ENCODE assay signal across 19 mouse cellular contexts in the genomic region with DNA sequence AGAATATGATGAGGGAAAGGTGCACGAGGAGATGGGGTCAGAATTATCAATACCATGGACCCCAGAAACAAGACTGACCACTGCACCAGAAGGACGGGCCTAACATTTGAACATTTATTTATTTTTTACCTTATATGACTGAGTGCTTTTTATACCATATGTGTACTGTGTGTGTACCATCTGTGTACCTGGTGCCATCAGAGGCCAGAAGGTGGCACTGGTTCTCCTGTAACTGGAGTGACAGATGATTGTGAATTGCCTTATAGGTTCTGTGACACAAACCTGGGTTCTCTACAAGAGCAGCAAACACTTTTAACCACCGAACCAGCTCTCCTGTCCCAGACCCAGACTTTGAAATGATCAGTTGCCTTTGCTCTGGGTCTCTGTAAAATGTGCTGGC. TPM values are rescaled to one million over a fixed set of nuclear protein-coding genes. Genes with fewer than 3 reads are reported as not detected.
A peak's percentile ranks its signal among the peaks of the same experiment; 100 is the strongest.
DNase-seq lines count a peak whose midpoint lies in the region; TF ChIP-seq lines count a peak whose summit lies in the region.
"Had no signal": no experiment of that assay in that cellular context is flagged by ENCODE, and none has a peak within 500 bp of the region (broad histone marks: within the 10 kb centered on the region; RNA-seq: fewer than 3 reads in every experiment).

No protein-coding gene starts in this region.

- no peak overlapping the region for H3K4me3 ChIP-seq in layer of hippocampus, adult 2 months
- H3K4me3 ChIP-seq: embryonic facial prominence, embryonic 12.5 days; heart, embryonic 10.5 days; megakaryocyte, embryonic 14.5 days had no signal

- TF ChIP-seq CTCF in layer of hippocampus, adult 2 months (conservative IDR thresholded peaks at IDR 0.05): peak; percentile 50

- H3K27ac ChIP-seq in layer of hippocampus, adult 2 months: no peak overlapping the region
- H3K27ac ChIP-seq: embryonic facial prominence, embryonic 12.5 days; heart, embryonic 10.5 days; hindbrain, embryonic 14.5 days had no signal

- peak; percentile 21 to 23 for DNase-seq in cerebellum, postnatal 14 days
- DNase-seq in cerebellum, adult 11-12 months: no peak
- no peak for DNase-seq in layer of hippocampus, adult 2 months (ENCODE audit: low spot score in 2 of 2)
- DNase-seq in layer of hippocampus, postnatal 36 days: no peak
- DNase-seq in 416B (ENCODE audit: low read depth): peak; percentile 42
- peak; percentile 11 for DNase-seq in induced T-regulatory cell, adult 2 months (ENCODE audit: low read depth)
- DNase-seq in right cerebral cortex, adult 18-20 months: no peak
- no peak for DNase-seq in frontal cortex, postnatal 10 days (ENCODE audit: low spot score in 2 of 2)
- DNase-seq: cerebellum, adult 11 months; gastrocnemius, postnatal 14 days; kidney, adult 11 months had no signal

RNA-seq across cellular contexts. Expression of a gene that starts 31.8 kb away (rescaled TPM):
- total RNA-seq in layer of hippocampus, adult 2 months (2021): not detected
- total RNA-seq in layer of hippocampus, postnatal 36 days (2021): not detected
- total RNA-seq: gastrocnemius, postnatal 14 days; heart, postnatal 25 days; layer of hippocampus, postnatal 14 days; left cerebral cortex, postnatal 36 days; liver, adult 2 months had no signal

RNA-seq across cellular contexts. Expression of a gene that starts 43.9 kb away (rescaled TPM):
- 10 to 100 TPM; 11.4 to 12.2 TPM for total RNA-seq in layer of hippocampus, adult 2 months (2021)
- total RNA-seq in layer of hippocampus, postnatal 36 days (2021): 10 to 100 TPM; 12.1 to 12.5 TPM

RNA-seq across cellular contexts. Expression of a gene that starts 54.8 kb away (rescaled TPM):
- 10 to 100 TPM in 1 of 2 experiments, 1 to 10 TPM in 1; 8.4 to 10.2 TPM for total RNA-seq in layer of hippocampus, adult 2 months (2021)
- 1 to 10 TPM; 7.7 to 8.5 TPM for total RNA-seq in layer of hippocampus, postnatal 36 days (2021)

Comparison
In these comparisons a context has a peak if more than half of its experiments do, and no peak if none do; other contexts are left out.
1. DNase-seq: peak in cerebellum, postnatal 14 days (2 of 2), 416B (single experiment) and induced T-regulatory cell, adult 2 months (single experiment); none in cerebellum, adult 11-12 months (single experiment), layer of hippocampus, adult 2 months (0 of 2), layer of hippocampus, postnatal 36 days (0 of 2), right cerebral cortex, adult 18-20 months (single experiment) and frontal cortex, postnatal 10 days (0 of 2).